Mouse (Mus musculus): ENCODE results near the gene Rps18. TPM values are rescaled to one million over a fixed set of nuclear protein-coding genes. Genes with fewer than 3 reads are reported as not detected.

Gene Rps18
- polyA plus RNA-seq, 1 experiment from 2014 or later = 872 TPM

DNA sequence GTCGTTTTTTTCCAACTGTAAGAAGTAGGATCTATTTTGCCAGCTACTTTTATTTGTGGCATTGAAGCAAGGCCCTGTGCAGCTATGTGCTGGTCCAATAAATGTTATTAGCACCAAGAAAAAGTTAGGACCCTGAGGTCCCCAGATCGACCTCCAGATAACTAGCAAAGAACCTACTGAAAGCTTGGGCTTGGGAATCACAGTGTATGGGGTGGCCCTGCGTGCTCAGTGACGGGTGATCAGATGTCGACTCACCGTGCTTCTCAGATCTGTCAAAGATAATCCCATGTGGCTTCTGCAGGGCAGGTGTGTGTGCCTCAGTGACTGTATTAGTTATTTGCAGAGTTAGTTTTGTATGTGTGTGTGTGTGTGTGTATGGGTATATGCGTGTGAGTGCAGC, 34.4 kb downstream of the Rps18 start:
- DNase-seq (no peak), ATAC-seq (ENCODE audit: low FRiP score, low TSS enrichment) (no peak)
- WGBS = 90% methylated on average over 7 of the region's 7 CpGs
- Histone ChIP-seq H3K27ac (replicated peaks; ENCODE audit: low read depth, low read length) (no peak overlapping the region), H3K4me3 (replicated peaks; ENCODE audit: low read depth, low read length) (no peak overlapping the region), H3K4me1 (ENCODE audit: control insufficient read depth, insufficient read depth, low read length) (peaks cover 26% of the 10 kb centered on the region), H3K27me3 (ENCODE audit: control insufficient read depth, insufficient read depth, low read length) (no peaks in the 10 kb centered on the region), H3K9me3 (ENCODE audit: control insufficient read depth, low read length) (no peaks in the 10 kb centered on the region), H3K4me2 (ENCODE audit: low read length) (no peak overlapping the region), H3K9ac (replicated peaks; ENCODE audit: low read length) (no peak overlapping the region), H3K36me3 (ENCODE audit: control insufficient read depth, insufficient read depth, low read length) (peaks cover 20% of the 10 kb centered on the region)

DNA sequence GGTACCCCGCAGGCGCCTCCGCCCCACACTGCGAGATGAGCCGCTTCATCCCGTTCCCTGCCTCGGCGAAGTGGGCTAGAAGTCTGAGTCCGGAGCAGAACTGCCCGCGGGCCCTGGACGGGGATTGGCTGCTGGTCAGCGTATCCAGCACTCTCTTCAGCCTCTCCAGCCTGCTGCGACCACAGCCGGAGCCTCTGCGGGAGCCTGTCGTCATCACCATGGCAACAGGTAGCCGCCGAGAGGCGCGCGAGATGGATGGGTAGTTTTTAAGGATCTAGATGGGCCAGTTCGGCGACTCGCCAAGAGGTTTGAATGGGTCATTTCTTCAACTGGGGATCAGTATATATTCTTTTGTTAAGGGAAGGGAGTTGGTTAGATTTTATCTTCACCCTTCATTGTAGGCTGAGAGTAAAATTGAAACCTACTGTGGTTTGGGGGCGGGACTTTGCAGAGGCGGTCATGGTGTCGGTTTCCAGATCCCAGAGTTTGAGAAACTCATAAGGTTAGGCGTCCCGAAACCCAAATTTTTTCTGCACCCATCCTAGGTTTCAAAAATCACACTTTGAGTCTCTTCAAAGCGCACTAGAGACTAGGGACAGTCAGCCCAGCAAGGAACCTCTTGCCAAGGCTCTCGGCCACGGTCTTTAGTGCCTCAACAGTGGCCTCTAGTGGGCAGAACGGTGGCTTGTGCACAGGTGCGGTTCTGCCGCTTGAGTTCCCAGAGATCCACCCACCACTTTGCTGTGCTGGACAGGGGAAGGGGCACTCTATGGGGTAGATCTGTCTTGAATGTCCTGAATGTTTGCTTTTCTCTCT, 35.3 kb downstream of the Rps18 start:
- peak overlapping the region; percentile 36 for H3K4me3 ChIP-seq (replicated peaks; ENCODE audit: low read depth, low read length)
- DNase-seq = peak; percentile 87
- WGBS = under 1% methylated on average over 36 of the region's 36 CpGs
- H3K9ac ChIP-seq (replicated peaks; ENCODE audit: low read length) = peak overlapping the region; percentile 52; the same call in 1 of the 2 replicates
- peak overlapping the region; percentile 63 for H3K4me2 ChIP-seq (ENCODE audit: low read length)
- 0 out of 2 replicates have a peak, but pooled peaks have one; percentile 14 for ATAC-seq (ENCODE audit: low FRiP score, low TSS enrichment)
- 0 out of 2 replicates have a peak overlapping the region, but pooled peaks have one; percentile 41 for H3K27ac ChIP-seq (replicated peaks; ENCODE audit: low read depth, low read length)
- peaks cover 26% of the 10 kb centered on the region for H3K4me1 ChIP-seq (ENCODE audit: control insufficient read depth, insufficient read depth, low read length)
- no peaks in the 10 kb centered on the region for H3K9me3 ChIP-seq (ENCODE audit: control insufficient read depth, low read length)
- peaks cover 13% of the 10 kb centered on the region; the same call in 1 of the 2 replicates for H3K36me3 ChIP-seq (ENCODE audit: control insufficient read depth, insufficient read depth, low read length)
- no peaks in the 10 kb centered on the region for H3K27me3 ChIP-seq (ENCODE audit: control insufficient read depth, insufficient read depth, low read length)

DNA sequence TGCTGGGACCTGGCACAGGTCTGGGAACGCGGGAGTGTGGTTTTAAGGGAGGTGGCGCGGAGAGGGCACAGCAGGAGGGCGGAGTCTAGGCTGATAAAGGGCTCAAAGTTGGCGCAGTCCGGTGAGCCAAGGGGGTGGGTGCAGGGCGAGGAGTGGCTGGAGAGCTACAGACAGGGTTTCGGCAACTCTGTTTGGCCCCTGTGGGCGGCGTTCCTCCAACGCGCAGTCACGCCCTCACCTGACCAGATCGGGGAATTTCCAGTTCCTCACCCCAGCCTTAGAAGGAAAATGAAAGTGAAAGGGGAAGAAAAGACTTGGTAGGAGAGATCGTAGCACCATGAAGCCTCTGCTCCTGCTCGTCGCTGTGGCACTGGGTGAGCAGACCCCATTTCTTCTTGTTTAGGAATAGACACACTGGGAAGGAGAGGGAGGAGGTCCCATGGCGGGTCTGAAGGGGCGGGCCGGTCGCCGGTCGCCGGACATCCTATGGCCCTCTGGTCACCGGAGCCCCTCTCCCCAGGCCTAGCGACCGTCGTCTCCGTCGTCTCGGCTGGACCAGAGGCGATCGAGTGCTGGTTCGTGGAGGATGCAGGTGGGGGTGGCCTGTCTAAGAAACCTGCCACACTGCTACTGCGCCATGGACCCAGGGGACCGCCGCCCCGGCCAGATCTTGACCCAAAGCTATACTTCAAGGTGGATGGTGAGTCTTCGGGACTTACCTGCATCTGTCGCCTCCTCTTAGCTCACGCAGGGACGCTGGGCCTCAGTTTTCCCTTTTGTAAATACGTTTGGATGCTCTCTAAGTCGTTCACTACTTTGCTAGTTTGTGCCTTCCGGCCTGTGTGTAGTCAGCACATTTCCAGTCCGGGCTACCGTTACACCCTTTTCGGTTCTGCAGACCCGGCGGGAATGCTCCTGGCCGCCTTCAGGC, 36.2 kb downstream of the Rps18 start:
- peak overlapping the region; percentile 63 for H3K4me2 ChIP-seq (ENCODE audit: low read length)
- H3K4me1 ChIP-seq (ENCODE audit: control insufficient read depth, insufficient read depth, low read length) = peaks cover 29% of the 10 kb centered on the region
- peak; percentile 37 for DNase-seq
- H3K27me3 ChIP-seq (ENCODE audit: control insufficient read depth, insufficient read depth, low read length) = no peaks in the 10 kb centered on the region
- H3K9me3 ChIP-seq (ENCODE audit: control insufficient read depth, low read length) = no peaks in the 10 kb centered on the region
- under 1% methylated on average over 52 of the region's 52 CpGs for WGBS
- peaks cover 9% of the 10 kb centered on the region for H3K36me3 ChIP-seq (ENCODE audit: control insufficient read depth, insufficient read depth, low read length)
- H3K9ac ChIP-seq (replicated peaks; ENCODE audit: low read length) = peak overlapping the region; percentile 52
- ATAC-seq (ENCODE audit: low FRiP score, low TSS enrichment) = no peak
- H3K27ac ChIP-seq (replicated peaks; ENCODE audit: low read depth, low read length) = 0 out of 2 replicates have a peak overlapping the region, but pooled peaks have one; percentile 41
- peak overlapping the region; percentile 36 for H3K4me3 ChIP-seq (replicated peaks; ENCODE audit: low read depth, low read length)

DNA sequence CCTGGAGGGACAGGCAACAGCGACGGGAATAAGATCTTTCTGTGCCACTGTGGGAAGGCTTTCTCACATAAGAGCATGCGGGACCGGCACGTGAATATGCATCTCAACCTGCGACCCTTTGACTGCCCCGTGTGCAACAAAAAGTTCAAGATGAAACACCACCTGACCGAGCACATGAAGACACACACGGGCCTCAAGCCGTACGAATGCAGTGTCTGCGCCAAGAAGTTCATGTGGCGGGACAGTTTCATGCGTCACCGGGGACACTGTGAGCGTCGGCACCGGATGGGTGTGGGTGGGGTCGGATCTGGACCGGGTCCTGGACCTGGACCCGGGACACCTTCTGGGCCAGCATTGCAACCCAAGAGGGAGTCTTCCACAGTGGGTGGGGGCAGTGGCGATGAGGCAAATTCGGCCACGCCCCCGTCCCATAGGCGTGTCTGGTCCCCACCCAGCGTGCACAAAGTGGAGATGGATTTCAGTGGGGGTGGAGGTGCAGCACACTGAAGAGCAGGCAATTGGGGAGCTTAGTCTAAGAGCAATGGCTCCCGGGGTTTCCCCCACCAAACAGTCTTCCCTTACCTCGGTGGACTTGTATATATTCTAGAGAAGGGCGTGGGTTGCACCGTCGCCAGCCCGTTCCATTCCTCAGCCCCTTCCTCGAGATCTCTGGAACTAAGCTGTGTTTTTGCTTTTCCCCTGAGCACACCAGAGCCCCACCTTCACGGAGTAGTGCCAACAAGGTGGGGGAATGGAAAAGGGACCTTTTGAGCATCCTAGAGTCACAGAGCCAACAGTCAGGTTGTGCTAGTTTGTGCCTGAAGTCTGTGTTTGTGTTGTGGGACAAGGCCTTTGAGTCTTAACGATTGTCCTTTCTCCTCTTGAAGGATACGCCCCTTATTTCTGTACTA, 37.3 kb downstream of the Rps18 start:
- no peak for DNase-seq
- H3K36me3 ChIP-seq (ENCODE audit: control insufficient read depth, insufficient read depth, low read length) = peaks cover 20% of the 10 kb centered on the region
- peaks cover 29% of the 10 kb centered on the region for H3K4me1 ChIP-seq (ENCODE audit: control insufficient read depth, insufficient read depth, low read length)
- no peak for ATAC-seq (ENCODE audit: low FRiP score, low TSS enrichment)
- no peak overlapping the region for H3K4me3 ChIP-seq (replicated peaks; ENCODE audit: low read depth, low read length)
- WGBS = 65% methylated on average over 37 of the region's 37 CpGs
- no peaks in the 10 kb centered on the region for H3K27me3 ChIP-seq (ENCODE audit: control insufficient read depth, insufficient read depth, low read length)
- no peaks in the 10 kb centered on the region for H3K9me3 ChIP-seq (ENCODE audit: control insufficient read depth, low read length)
- H3K4me2 ChIP-seq (ENCODE audit: low read length) = peak overlapping the region; percentile 63
- H3K9ac ChIP-seq (replicated peaks; ENCODE audit: low read length) = no peak overlapping the region
- no peak overlapping the region for H3K27ac ChIP-seq (replicated peaks; ENCODE audit: low read depth, low read length)

DNA sequence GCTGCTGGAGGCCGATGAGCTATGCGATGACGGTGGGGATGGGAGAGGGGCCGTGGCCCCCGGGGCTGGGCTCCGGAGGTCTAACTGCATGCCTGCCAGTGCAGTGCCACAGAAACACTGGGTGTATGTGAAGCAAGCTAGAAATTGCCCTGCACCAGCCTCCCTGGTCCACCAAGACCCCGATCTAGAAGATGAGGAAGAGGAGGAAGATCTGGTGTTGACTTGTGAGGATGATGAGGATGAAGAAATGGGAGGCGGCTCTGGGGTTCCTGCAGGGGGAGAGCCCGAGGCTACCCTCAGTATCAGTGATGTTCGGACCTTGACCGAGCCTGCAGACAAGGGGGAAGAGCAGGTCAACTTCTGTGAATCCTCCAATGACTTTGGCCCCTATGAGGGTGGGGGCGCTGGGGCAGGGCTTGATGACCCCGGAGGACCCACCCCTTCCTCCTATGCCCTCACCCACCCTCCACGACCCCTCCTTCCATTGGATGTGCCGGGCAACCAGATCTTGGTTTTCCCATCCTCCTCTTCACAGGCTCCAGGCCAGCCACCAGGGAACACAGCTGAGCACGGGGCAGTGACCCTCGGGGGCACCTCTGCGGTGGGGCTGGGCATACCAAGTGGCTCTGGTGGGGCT, 38.0 kb downstream of the Rps18 start:
- H3K27me3 ChIP-seq (ENCODE audit: control insufficient read depth, insufficient read depth, low read length) = no peaks in the 10 kb centered on the region
- H3K27ac ChIP-seq (replicated peaks; ENCODE audit: low read depth, low read length) = no peak overlapping the region
- H3K4me3 ChIP-seq (replicated peaks; ENCODE audit: low read depth, low read length) = no peak overlapping the region
- no peak overlapping the region for H3K9ac ChIP-seq (replicated peaks; ENCODE audit: low read length)
- no peaks in the 10 kb centered on the region for H3K9me3 ChIP-seq (ENCODE audit: control insufficient read depth, low read length)
- peaks cover 29% of the 10 kb centered on the region for H3K4me1 ChIP-seq (ENCODE audit: control insufficient read depth, insufficient read depth, low read length)
- peaks cover 27% of the 10 kb centered on the region for H3K36me3 ChIP-seq (ENCODE audit: control insufficient read depth, insufficient read depth, low read length)
- ATAC-seq (ENCODE audit: low FRiP score, low TSS enrichment) (no peak), DNase-seq (no peak)
- WGBS = 86% methylated on average over 18 of the region's 18 CpGs
- 0 out of 2 replicates have a peak overlapping the region, but pooled peaks have one; percentile 5 for H3K4me2 ChIP-seq (ENCODE audit: low read length)

DNA sequence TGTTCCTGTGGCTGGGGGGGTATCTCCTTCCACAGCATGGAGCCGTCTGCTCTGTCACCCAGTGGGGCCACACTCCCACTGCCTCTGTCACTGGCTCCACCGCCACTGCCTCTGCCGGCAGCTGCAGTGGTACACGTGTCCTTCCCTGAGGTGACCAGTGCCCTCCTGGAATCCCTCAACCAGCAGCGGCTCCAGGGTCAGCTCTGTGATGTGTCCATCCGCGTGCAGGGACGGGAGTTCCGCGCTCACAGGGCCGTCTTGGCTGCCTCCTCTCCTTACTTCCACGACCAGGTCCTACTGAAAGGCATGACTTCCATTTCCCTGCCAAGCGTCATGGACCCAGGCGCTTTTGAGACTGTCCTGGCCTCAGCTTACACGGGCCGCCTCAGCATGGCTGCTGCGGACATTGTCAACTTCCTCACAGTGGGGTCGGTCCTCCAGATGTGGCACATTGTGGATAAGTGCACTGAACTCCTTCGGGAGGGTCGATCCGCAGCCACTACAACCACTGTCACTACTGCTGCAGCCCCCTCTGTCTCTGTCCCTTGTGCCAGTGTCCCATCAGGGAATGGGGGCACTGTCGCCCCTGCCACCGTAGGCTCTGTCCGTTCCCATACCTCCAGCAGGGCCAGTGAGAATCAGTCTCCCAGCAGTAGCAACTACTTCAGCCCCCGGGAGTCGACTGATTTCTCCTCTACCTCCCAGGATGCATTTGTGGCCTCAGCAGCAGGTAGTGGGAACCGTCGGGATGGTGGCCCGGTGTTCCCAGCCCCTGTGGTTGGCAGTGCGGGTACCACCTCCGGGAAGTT, 38.8 kb downstream of the Rps18 start:
- no peak overlapping the region; the same call in 1 of the 2 replicates for H3K9ac ChIP-seq (replicated peaks; ENCODE audit: low read length)
- WGBS = 70% methylated on average over 31 of the region's 31 CpGs
- H3K4me2 ChIP-seq (ENCODE audit: low read length) = peak overlapping the region; percentile 65
- no peak for DNase-seq
- no peak for ATAC-seq (ENCODE audit: low FRiP score, low TSS enrichment)
- H3K4me3 ChIP-seq (replicated peaks; ENCODE audit: low read depth, low read length) = peak overlapping the region; percentile 49
- peaks cover 32% of the 10 kb centered on the region for H3K36me3 ChIP-seq (ENCODE audit: control insufficient read depth, insufficient read depth, low read length)
- no peaks in the 10 kb centered on the region for H3K9me3 ChIP-seq (ENCODE audit: control insufficient read depth, low read length)
- peaks cover 29% of the 10 kb centered on the region for H3K4me1 ChIP-seq (ENCODE audit: control insufficient read depth, insufficient read depth, low read length)
- H3K27ac ChIP-seq (replicated peaks; ENCODE audit: low read depth, low read length) = no peak overlapping the region
- H3K27me3 ChIP-seq (ENCODE audit: control insufficient read depth, insufficient read depth, low read length) = no peaks in the 10 kb centered on the region

DNA sequence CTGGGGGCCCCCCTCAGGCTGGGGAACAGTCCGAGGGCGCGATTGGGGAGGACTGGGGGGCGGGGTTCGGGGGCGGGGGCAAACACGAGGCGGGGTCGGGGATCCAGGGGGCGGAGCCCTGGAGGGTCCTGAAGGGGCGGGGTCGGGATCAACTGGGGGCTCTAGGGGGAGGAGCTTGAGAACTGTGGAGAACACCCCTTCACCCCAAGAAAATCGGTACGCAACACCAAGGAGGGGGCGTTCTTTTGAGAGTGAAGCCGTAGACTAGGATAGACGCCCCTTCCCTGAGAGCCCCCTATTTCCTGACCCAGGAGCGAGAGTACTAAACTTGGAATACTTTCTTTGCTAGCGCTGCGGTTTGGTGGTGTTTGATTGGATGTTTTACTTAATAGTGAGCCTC, 39.5 kb downstream of the Rps18 start:
- Histone ChIP-seq H3K4me1 (ENCODE audit: control insufficient read depth, insufficient read depth, low read length) (peaks cover 29% of the 10 kb centered on the region), H3K27me3 (ENCODE audit: control insufficient read depth, insufficient read depth, low read length) (no peaks in the 10 kb centered on the region), H3K27ac (replicated peaks; ENCODE audit: low read depth, low read length) (peak overlapping the region; percentile 81), H3K4me2 (ENCODE audit: low read length) (peak overlapping the region; percentile 65), H3K9me3 (ENCODE audit: control insufficient read depth, low read length) (no peaks in the 10 kb centered on the region), H3K9ac (replicated peaks; ENCODE audit: low read length) (peak overlapping the region; percentile 50; the same call in 1 of the 2 replicates), H3K36me3 (ENCODE audit: control insufficient read depth, insufficient read depth, low read length) (peaks cover 40% of the 10 kb centered on the region), H3K4me3 (replicated peaks; ENCODE audit: low read depth, low read length) (peak overlapping the region; percentile 49)
- no peak for DNase-seq
- under 1% methylated on average over 18 of the region's 20 CpGs for WGBS
- ATAC-seq (ENCODE audit: low FRiP score, low TSS enrichment) = peak; percentile 40
